Mouse (Mus musculus): ENCODE data around the gene Intu.

- no peak for TF ChIP-seq TCF3 (IDR thresholded peaks at IDR 0.05; ENCODE audit: insufficient read length, low read depth)
- TF ChIP-seq POLR2A (IDR thresholded peaks at IDR 0.05; ENCODE audit: insufficient read length, low read depth): no peak
Measured at GRCm38 (mm10) chr3:40716056-40716455, 185.0 kb downstream of the Intu start.

Data from myocyte (in vitro differentiated cells).